Mouse (Mus musculus): ENCODE data around the gene BC049762. TPM values are rescaled to one million over a fixed set of nuclear protein-coding genes. Genes with fewer than 3 reads are reported as not detected.

The BC049762 gene
- polyA plus RNA-seq (2015; fragmentation: Nextera tagmentation; extraction: Ambion mirVana): 0.31 TPM in 1 of 2 replicates, not detected in the other

DNA sequence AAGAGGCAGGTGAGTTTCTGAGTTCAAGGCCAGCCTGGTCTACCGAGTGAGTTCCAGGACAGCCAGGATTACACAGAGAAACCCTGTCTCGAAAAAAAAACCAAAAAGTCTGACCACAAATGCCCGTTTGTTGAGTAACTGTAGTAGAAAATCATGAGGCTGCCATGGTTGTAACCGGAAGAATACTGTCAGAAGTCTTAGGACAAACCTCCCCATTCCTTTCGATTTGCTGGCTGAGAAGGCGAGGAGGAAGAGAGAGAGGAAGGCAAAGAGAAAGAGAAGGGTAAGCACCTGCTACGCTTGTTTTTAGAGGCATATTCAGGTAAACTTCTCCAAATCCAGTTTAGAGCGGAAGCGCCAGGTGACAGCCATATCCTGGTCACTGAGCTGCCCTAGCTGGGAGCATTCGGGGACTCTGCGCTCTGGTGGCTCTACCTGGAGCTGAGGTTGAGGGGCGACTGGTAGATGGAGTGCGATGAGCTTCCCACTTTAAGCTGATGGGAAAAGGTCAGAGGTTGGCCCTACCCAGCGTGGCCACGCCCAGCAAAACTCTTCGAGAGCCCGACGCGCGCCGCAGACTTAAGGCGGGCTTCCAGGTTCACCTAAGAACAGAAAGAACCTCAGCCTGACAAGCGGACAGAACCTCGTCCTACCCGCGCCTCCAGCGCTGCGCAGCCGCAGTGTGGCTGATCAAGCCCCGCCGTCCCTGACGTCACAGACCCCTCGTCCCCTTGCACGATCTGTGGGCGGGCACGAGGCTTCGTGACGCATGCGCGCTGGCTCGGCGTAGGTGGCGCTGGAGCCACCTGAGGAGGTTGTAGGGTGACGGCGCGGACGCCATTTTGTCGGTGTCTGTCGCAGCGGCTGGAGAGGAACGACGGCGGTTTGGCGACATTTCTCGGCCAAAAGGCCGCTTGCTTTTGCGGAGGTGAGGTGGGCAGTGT lies at the start of gene BC049762:
BC049762 (minus strand) TSS at position 705 of the 944 bp plus-strand sequence.
- H3K27ac ChIP-seq: peak within 1 kb of the TSS; percentile 95
- no peaks in the 10 kb centered on the region for H3K27me3 ChIP-seq
- 10% methylated on average over 57 of the region's 57 CpGs for WGBS
- no peaks in the 10 kb centered on the region for H3K9me3 ChIP-seq
- peak; percentile 99 for ATAC-seq
- peak within 1 kb of the TSS; percentile 94 for H3K4me3 ChIP-seq (replicated peaks)
- no peaks in the 10 kb centered on the region for H3K36me3 ChIP-seq
- peaks cover 41% of the 10 kb centered on the region for H3K4me1 ChIP-seq (replicated peaks)
- H3K4me2 ChIP-seq (replicated peaks): peak within 1 kb of the TSS; percentile 78
- H3K9ac ChIP-seq (replicated peaks): peak within 1 kb of the TSS; percentile 95

DNA sequence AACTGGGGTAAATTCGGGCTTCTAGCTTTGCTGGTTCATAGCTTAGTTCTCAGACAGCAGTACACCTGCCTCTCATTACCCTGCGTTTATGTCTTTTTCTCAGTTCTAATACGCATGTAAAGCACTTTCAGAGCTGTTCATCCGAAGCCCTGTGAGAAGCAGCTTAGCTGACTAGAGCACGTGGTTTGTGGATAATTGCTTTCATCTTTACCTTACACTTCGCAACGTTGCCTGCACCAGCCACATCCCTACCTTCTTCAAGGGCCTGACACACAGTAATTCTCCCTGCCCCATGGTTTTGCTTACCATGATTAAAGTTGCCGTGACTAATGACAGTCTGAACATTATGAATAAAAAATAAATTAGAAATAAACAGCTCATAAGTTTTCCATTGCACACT lies 49.0 kb upstream of the BC049762 start:
- Histone ChIP-seq H3K4me2 (replicated peaks) (no peak overlapping the region), H3K36me3 (no peaks in the 10 kb centered on the region), H3K9ac (replicated peaks) (no peak overlapping the region), H3K4me1 (replicated peaks) (no peaks in the 10 kb centered on the region), H3K27ac (no peak overlapping the region), H3K4me3 (replicated peaks) (no peak overlapping the region), H3K27me3 (no peaks in the 10 kb centered on the region), H3K9me3 (no peaks in the 10 kb centered on the region)
- no peak for ATAC-seq
- 78% methylated on average over 8 of the region's 8 CpGs for WGBS

DNA sequence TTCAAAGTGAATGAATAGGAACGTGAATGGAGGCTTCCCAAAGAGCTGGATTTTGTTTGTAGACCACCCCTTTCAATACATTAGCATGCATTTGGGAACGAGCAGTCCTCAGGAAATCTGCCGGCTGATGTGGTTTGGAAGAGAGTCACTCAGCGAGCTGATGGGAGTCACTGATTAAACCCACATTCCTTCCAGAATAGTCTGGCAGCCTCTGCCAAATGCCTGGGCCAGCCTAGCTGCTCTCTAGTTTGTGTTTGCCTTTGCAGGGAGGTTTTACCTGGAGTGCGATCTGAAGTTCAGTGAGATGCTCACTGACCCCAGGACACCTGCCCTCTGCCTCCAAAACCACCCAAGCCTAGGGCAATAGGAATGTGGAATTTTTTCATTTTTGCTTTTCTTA lies 45.5 kb upstream of the BC049762 start:
- H3K9ac ChIP-seq (replicated peaks): no peak overlapping the region
- no peak overlapping the region for H3K4me2 ChIP-seq (replicated peaks)
- no peaks in the 10 kb centered on the region for H3K27me3 ChIP-seq
- no peaks in the 10 kb centered on the region for H3K9me3 ChIP-seq
- ATAC-seq: no peak
- H3K4me3 ChIP-seq (replicated peaks): no peak overlapping the region
- H3K27ac ChIP-seq: no peak overlapping the region
- no peaks in the 10 kb centered on the region for H3K4me1 ChIP-seq (replicated peaks)
- 66% methylated on average over 5 of the region's 5 CpGs for WGBS
- H3K36me3 ChIP-seq: no peaks in the 10 kb centered on the region

DNA sequence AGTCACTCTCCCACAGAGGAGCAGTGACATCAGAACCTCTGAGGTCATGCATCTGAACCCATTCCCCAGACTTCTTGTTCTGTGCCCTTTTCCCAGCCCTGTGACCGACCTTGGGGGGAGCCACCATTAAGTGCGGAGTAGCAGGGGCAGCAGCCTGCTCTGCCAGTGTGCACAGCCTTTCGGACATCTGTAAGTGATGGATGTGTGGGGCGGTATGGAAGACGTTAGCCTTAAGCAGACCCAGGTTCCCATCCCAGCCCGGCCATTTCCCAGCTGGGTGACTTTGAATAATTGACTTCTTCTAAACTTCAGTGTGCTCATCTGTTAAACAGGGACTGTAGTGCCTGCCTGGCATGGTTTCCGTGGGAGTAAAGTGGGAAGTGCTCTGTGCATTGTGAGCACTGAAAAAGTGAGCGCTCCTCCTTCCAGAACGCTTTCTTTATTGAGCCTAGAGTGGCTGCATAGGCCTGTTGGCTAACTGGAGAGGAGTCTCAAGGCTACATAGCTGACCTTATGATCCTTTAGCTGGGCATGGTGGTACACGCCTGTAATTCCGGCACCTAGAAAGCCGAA lies 41.2 kb upstream of the BC049762 start:
- Histone ChIP-seq H3K4me2 (replicated peaks) (no peak overlapping the region), H3K27me3 (no peaks in the 10 kb centered on the region), H3K4me3 (replicated peaks) (no peak overlapping the region), H3K27ac (no peak overlapping the region), H3K9ac (replicated peaks) (no peak overlapping the region), H3K36me3 (no peaks in the 10 kb centered on the region), H3K4me1 (replicated peaks) (no peaks in the 10 kb centered on the region), H3K9me3 (no peaks in the 10 kb centered on the region)
- no peak for ATAC-seq
- WGBS: 78% methylated on average over 12 of the region's 12 CpGs

DNA sequence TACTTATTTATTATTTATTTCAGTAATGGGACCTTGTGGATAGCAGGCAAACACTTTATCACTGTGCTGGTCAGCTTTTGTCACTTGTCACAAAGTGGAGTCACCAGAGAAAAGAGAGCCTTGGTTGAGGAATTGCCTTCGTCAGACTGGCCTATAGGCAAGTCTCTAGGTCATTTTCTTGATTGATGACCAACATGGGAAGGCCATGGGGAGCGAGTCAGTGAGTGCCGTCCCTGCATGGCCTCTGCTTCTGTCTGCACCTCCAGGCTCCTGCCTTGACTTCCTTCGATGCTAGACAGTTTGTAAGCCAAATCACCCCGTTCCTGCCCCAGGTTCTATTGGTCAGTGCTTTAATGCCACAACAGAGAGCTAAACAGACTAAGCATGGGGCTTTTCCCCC lies 39.5 kb upstream of the BC049762 start:
- Histone ChIP-seq H3K4me3 (replicated peaks) (no peak overlapping the region), H3K4me2 (replicated peaks) (no peak overlapping the region), H3K27me3 (no peaks in the 10 kb centered on the region), H3K36me3 (no peaks in the 10 kb centered on the region), H3K4me1 (replicated peaks) (no peaks in the 10 kb centered on the region), H3K27ac (no peak overlapping the region), H3K9ac (replicated peaks) (no peak overlapping the region), H3K9me3 (no peaks in the 10 kb centered on the region)
- WGBS: 93% methylated on average over 5 of the region's 5 CpGs
- ATAC-seq: no peak

DNA sequence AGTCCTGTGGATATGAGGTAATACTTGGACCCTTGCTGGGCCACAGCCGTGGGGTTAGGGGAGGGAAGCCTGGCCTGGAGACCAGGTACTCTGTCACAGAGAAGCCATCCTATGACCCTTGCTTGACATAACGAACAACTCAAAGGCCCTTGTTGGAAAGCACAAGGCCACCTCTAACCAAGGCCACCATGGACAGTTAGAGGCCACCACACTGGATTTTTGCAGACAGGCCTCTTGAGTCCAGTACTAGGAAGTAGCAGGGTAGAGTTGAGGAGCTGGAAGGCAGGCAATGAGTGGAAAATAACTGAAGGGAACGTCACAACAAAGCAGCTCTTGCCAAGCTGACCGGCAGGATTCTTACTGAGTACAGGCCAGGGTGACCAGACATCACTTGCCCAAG lies 35.8 kb upstream of the BC049762 start:
- 88% methylated on average over 4 of the region's 4 CpGs for WGBS
- no peak overlapping the region for H3K4me2 ChIP-seq (replicated peaks)
- H3K27ac ChIP-seq: no peak overlapping the region
- H3K4me3 ChIP-seq (replicated peaks): no peak overlapping the region
- H3K9me3 ChIP-seq: no peaks in the 10 kb centered on the region
- no peaks in the 10 kb centered on the region for H3K36me3 ChIP-seq
- no peaks in the 10 kb centered on the region for H3K27me3 ChIP-seq
- no peak overlapping the region for H3K9ac ChIP-seq (replicated peaks)
- H3K4me1 ChIP-seq (replicated peaks): no peaks in the 10 kb centered on the region
- ATAC-seq: no peak

DNA sequence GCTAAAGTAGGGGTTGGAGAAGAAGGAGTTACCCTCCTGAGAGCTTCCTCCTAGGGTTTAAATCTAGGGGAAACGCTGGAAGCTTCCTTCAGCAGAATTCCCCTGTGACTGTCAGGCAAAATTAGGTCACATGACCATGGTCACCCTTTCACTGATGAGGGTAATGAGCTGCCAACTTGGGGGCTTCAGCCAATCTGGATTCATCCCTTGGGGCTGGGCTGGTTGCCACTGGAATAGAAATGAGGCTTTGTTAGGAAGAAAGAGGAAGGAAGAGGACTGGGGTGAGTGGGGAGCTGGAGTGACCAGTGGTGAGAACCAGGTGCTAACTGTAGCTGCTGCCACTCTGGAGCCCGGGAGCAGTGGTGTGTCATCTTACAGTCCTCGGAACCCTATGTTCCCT lies 32.9 kb upstream of the BC049762 start:
- Histone ChIP-seq H3K27ac (no peak overlapping the region), H3K4me1 (replicated peaks) (peaks cover 1% of the 10 kb centered on the region; the same call in 1 of the 2 replicates), H3K4me2 (replicated peaks) (no peak overlapping the region), H3K36me3 (no peaks in the 10 kb centered on the region), H3K9ac (replicated peaks) (no peak overlapping the region), H3K4me3 (replicated peaks) (no peak overlapping the region), H3K27me3 (peaks cover 11% of the 10 kb centered on the region), H3K9me3 (no peaks in the 10 kb centered on the region)
- ATAC-seq: no peak
- 81% methylated on average over 3 of the region's 3 CpGs for WGBS

DNA sequence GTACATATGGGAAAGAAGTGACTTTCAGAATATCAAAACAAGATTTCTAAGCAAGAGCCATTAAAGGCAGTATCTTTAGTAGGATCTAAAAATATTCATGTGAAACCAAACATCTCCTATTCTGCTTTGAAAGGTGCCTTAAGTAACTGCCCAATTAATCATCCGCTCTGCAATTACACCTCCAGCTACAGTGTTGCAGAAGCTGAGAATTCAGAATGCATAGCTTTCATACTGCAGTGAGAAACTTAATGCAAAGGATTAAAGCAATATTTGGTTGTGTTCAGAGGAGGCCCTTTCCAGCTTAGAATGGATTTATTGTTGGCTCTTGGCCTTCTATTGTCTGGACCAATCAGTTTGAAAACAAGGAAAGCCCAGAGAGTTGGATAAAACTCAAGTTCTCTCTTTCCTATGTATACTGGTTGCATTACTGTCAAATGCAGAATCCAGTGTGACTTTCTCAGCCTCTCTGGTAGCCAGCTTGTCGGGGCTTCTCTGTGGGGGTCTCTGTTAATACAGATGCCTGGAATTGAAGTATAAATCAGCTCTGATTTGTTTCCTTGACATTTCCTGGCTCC lies 31.2 kb upstream of the BC049762 start:
- H3K4me3 ChIP-seq (replicated peaks): no peak overlapping the region
- no peaks in the 10 kb centered on the region for H3K9me3 ChIP-seq
- H3K27ac ChIP-seq: no peak overlapping the region
- peaks cover 17% of the 10 kb centered on the region for H3K27me3 ChIP-seq
- ATAC-seq: no peak
- H3K4me1 ChIP-seq (replicated peaks): peaks cover 11% of the 10 kb centered on the region
- no peaks in the 10 kb centered on the region for H3K36me3 ChIP-seq
- H3K9ac ChIP-seq (replicated peaks): no peak overlapping the region
- WGBS: 72% methylated on average over 2 of the region's 2 CpGs
- H3K4me2 ChIP-seq (replicated peaks): no peak overlapping the region

DNA sequence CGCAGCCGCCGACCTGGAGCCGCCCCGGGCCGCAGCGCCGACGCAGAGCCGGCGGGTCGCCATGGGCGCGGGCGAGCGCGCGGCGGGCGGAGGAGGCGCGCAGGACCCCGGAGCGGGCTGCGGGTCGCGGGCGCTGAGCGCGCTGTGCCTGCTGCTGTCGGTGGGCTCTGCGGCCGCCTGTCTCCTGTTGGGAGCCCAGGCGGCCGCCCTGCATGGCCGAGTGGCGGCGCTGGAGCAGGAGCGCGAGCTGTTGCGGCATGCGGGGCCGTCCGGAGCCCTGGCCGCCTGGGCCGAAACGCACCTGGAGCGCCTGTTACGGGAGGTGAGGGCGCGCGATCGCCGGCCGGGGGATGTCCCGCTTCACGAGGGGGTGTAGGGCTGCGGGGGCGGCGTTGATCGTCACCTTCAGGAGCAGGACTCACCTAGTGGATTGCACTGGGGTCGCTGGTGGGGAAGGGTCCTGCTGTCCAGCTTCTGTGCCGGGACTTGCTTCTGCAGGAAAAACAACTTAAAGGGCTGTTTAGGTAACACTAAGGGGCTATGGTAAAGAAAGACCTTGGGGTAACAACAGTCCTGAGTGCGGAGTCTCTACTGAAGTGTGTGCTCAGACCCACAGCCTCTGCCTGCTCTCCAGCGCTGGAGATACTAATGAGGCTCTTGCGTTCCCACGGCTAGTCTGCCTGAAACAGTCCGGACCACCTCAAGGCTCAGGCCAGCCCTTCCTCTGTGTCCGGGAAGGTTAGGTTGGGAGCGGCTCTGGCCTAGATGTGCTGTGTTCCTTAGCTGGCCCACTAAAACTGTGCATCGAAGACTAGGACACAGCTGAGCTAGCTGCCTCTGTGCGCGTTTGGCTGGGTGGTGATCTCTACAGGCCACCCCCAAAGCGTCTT lies 27.5 kb upstream of the BC049762 start:
- H3K9me3 ChIP-seq: no peaks in the 10 kb centered on the region
- no peak overlapping the region for H3K27ac ChIP-seq
- peak overlapping the region; percentile 89 for H3K4me2 ChIP-seq (replicated peaks)
- peak overlapping the region; percentile 59 for H3K4me3 ChIP-seq (replicated peaks)
- ATAC-seq: peak; percentile 86
- H3K9ac ChIP-seq (replicated peaks): peak overlapping the region; percentile 65
- H3K36me3 ChIP-seq: peaks cover 1% of the 10 kb centered on the region; the same call in 1 of the 2 replicates
- peaks cover 17% of the 10 kb centered on the region for H3K27me3 ChIP-seq
- WGBS: 2% methylated on average over 64 of the region's 74 CpGs
- H3K4me1 ChIP-seq (replicated peaks): peaks cover 11% of the 10 kb centered on the region

DNA sequence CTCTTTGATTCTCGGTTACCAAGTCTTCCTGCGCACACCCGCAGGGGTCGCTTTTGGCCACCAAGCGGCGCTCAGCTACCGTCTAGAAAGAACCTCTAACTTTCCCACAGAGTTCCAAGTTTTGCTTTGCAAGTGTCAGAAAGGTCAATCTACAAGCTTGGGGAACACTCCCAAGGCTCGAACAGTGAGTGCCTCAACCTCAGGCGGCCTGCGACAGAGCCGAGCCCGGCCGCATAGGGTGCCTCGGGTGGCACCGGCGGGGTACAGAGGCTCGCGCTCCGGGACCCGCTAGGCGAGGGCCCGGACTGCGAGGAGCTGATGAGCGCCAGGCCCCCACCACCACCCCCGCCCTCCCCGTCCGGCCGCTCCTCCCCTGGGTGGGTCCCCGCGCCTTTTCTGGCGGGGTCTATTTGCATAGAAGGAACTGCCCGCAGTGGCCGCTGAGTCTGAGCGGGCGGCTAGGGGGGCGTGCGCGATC lies 26.8 kb upstream of the BC049762 start, which contains the start of gene Col23a1:
Col23a1 (plus strand) TSS at position 357 of the 478 bp plus-strand sequence.
- Histone ChIP-seq H3K36me3 (peaks cover 8% of the 10 kb centered on the region), H3K4me2 (replicated peaks) (peak within 1 kb of the TSS; percentile 89), H3K4me3 (replicated peaks) (peak within 1 kb of the TSS; percentile 59), H3K4me1 (replicated peaks) (peaks cover 11% of the 10 kb centered on the region), H3K27me3 (peaks cover 17% of the 10 kb centered on the region), H3K9ac (replicated peaks) (peak within 1 kb of the TSS; percentile 65), H3K9me3 (no peaks in the 10 kb centered on the region), H3K27ac (no peak within 1 kb of the TSS)
- WGBS: under 1% methylated on average over 36 of the region's 38 CpGs
- ATAC-seq: peak; percentile 90

DNA sequence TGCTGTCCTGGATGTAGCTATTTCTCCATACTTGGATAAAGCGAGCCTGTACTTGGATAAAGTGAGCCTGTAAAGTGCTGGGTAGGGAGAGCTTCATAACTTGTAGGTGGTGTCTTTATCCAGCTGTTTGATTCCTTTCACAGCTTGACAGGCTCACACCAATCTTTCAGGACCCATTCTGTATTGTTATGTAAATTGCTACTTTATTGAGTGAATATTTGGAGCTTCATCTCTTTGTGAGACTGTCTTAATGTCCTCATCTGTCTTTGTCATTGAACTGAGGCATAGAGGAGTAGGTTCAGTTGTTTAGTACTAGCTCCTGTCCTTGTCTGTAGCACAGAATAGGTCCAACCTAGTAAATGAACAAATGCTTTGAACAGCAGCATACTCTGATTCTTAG lies 11.6 kb upstream of the BC049762 start:
- Histone ChIP-seq H3K36me3 (peaks cover 66% of the 10 kb centered on the region), H3K4me1 (replicated peaks) (no peaks in the 10 kb centered on the region)

More for the DNA sequence above, 11.6 kb upstream of the BC049762 start:
- 82% methylated on average over 1 of the region's 1 CpGs for whole genome bisulfite sequencing
- no peak overlapping the region for H3K4me3 ChIP-seq (replicated peaks)
- H3K9ac ChIP-seq (replicated peaks): no peak overlapping the region
- H3K27ac ChIP-seq: no peak overlapping the region
- H3K9me3 ChIP-seq: no peaks in the 10 kb centered on the region
- H3K27me3 ChIP-seq: no peaks in the 10 kb centered on the region
- ATAC-seq: no peak
- H3K4me2 ChIP-seq (replicated peaks): no peak overlapping the region

All from midbrain, embryonic 13.5 days (tissue).